Mouse (Mus musculus): ENCODE data around the gene 1700123O20Rik. TPM values are rescaled to one million over a fixed set of nuclear protein-coding genes. Genes with fewer than 3 reads are reported as not detected.

The 1700123O20Rik gene
- total RNA-seq, 1 experiment = 26.7 TPM

GRCm38 (mm10) chr14:54712861-54713260 is 26.8 kb downstream of the 1700123O20Rik start:
- no peak overlapping the region for H3K27ac ChIP-seq (ENCODE audit: insufficient read depth, low read depth, low read length, poor library complexity, severe bottlenecking)
- H3K4me3 ChIP-seq (ENCODE audit: insufficient read depth in 1 of 2, low read depth in 1 of 2, low read length in 2 of 2, poor library complexity in 1 of 2, severe bottlenecking in 1 of 2) = no peak overlapping the region
- peaks cover 0 to 7% of the 10 kb centered on the region in 2 experiments; a peak in 1 of 4 replicates for H3K4me1 ChIP-seq (ENCODE audit: control insufficient read depth in 2 of 2, insufficient read depth in 2 of 2, low read length in 2 of 2, poor library complexity in 1 of 2)
- in situ Hi-C loops (cut with MboI; ENCODE audit: low sequenced_read_pairs in 2 of 2, unreplicated experiment in 2 of 2) = loop anchor here in 1 of 2 experiments (10.0 kb wide), 1 partner anchor 72 kb away; the partner anchor contains the start of gene Slc7a8
- no peak for TF ChIP-seq HCFC1 (IDR thresholded peaks at IDR 0.05; ENCODE audit: borderline replicate concordance, insufficient read depth, low read length)
- no peak for TF ChIP-seq ZC3H11A (IDR thresholded peaks at IDR 0.05; ENCODE audit: borderline replicate concordance, low read depth, low read length)
- TF ChIP-seq ZNF384 (IDR thresholded peaks at IDR 0.05; ENCODE audit: low read depth, low read length) = no peak
- no peak for TF ChIP-seq CHD2 (IDR thresholded peaks at IDR 0.05; ENCODE audit: low read depth, low read length)
- no peak for TF ChIP-seq MAFK (IDR thresholded peaks at IDR 0.05; ENCODE audit: insufficient read depth, low read depth, low read length)
- no peaks in the 10 kb centered on the region for H3K9me3 ChIP-seq (ENCODE audit: control insufficient read depth, insufficient read depth, low read depth, low read length)
- no peak for DNase-seq (ENCODE audit: low read depth, low spot score)
- no peaks in the 10 kb centered on the region for H3K36me3 ChIP-seq (ENCODE audit: control insufficient read depth, insufficient read depth, low read length, poor library complexity, severe bottlenecking)
- no peak overlapping the region for H3K9ac ChIP-seq (ENCODE audit: insufficient read depth, low read depth, low read length, poor library complexity, severe bottlenecking)

GRCm38 (mm10) chr14:54714121-54714520 is 28.1 kb downstream of the 1700123O20Rik start:
- Histone ChIP-seq H3K4me1 (ENCODE audit: control insufficient read depth in 2 of 2, insufficient read depth in 2 of 2, low read length in 2 of 2, poor library complexity in 1 of 2) (peaks cover 0 to 7% of the 10 kb centered on the region in 2 experiments; a peak in 1 of 4 replicates), H3K27ac (ENCODE audit: insufficient read depth, low read depth, low read length, poor library complexity, severe bottlenecking) (no peak overlapping the region), H3K9ac (ENCODE audit: insufficient read depth, low read depth, low read length, poor library complexity, severe bottlenecking) (no peak overlapping the region), H3K36me3 (ENCODE audit: control insufficient read depth, insufficient read depth, low read length, poor library complexity, severe bottlenecking) (no peaks in the 10 kb centered on the region), H3K4me3 (ENCODE audit: insufficient read depth in 1 of 2, low read depth in 1 of 2, low read length in 2 of 2, poor library complexity in 1 of 2, severe bottlenecking in 1 of 2) (peak overlapping the region; percentile 23 to 41; a peak in 3 of 4 replicates), H3K9me3 (ENCODE audit: control insufficient read depth, insufficient read depth, low read depth, low read length) (no peaks in the 10 kb centered on the region)
- in situ Hi-C loops (cut with MboI; ENCODE audit: low sequenced_read_pairs in 2 of 2, unreplicated experiment in 2 of 2) = loop anchor here in 1 of 2 experiments (10.0 kb wide), 1 partner anchor 71 kb away; the partner anchor contains the start of gene Slc7a8
- TF ChIP-seq HCFC1 (IDR thresholded peaks at IDR 0.05; ENCODE audit: borderline replicate concordance, insufficient read depth, low read length) = no peak; the same call in 1 of the 2 replicates
- no peak for TF ChIP-seq ZNF384 (IDR thresholded peaks at IDR 0.05; ENCODE audit: low read depth, low read length)
- TF ChIP-seq ZC3H11A (IDR thresholded peaks at IDR 0.05; ENCODE audit: borderline replicate concordance, low read depth, low read length) = peak; percentile 86
- no peak for TF ChIP-seq CHD2 (IDR thresholded peaks at IDR 0.05; ENCODE audit: low read depth, low read length)
- TF ChIP-seq MAFK (IDR thresholded peaks at IDR 0.05; ENCODE audit: insufficient read depth, low read depth, low read length) = 0 out of 2 replicates have a peak, but pooled peaks have one; percentile 2
- DNase-seq (ENCODE audit: low read depth, low spot score) = peak; percentile 91

- DNase-seq (ENCODE audit: low read depth, low spot score) = peak; percentile 42
These were observed 28.6 kb downstream of the 1700123O20Rik start for GRCm38 (mm10) chr14:54714617-54715081.

GRCm38 (mm10) chr14:54715402-54715801 is 29.4 kb downstream of the 1700123O20Rik start:
- Histone ChIP-seq H3K4me1 (ENCODE audit: control insufficient read depth in 2 of 2, insufficient read depth in 2 of 2, low read length in 2 of 2, poor library complexity in 1 of 2) (peaks cover 0 to 7% of the 10 kb centered on the region in 2 experiments; a peak in 1 of 4 replicates), H3K36me3 (ENCODE audit: control insufficient read depth, insufficient read depth, low read length, poor library complexity, severe bottlenecking) (no peaks in the 10 kb centered on the region), H3K9ac (ENCODE audit: insufficient read depth, low read depth, low read length, poor library complexity, severe bottlenecking) (no peak overlapping the region), H3K4me3 (ENCODE audit: insufficient read depth in 1 of 2, low read depth in 1 of 2, low read length in 2 of 2, poor library complexity in 1 of 2, severe bottlenecking in 1 of 2) (no peak overlapping the region), H3K9me3 (ENCODE audit: control insufficient read depth, insufficient read depth, low read depth, low read length) (no peaks in the 10 kb centered on the region), H3K27ac (ENCODE audit: insufficient read depth, low read depth, low read length, poor library complexity, severe bottlenecking) (no peak overlapping the region)
- TF ChIP-seq ZC3H11A (IDR thresholded peaks at IDR 0.05; ENCODE audit: borderline replicate concordance, low read depth, low read length) = no peak
- TF ChIP-seq HCFC1 (IDR thresholded peaks at IDR 0.05; ENCODE audit: borderline replicate concordance, insufficient read depth, low read length) = no peak
- no peak for TF ChIP-seq MAFK (IDR thresholded peaks at IDR 0.05; ENCODE audit: insufficient read depth, low read depth, low read length)
- no peak for TF ChIP-seq ZNF384 (IDR thresholded peaks at IDR 0.05; ENCODE audit: low read depth, low read length)
- TF ChIP-seq CHD2 (IDR thresholded peaks at IDR 0.05; ENCODE audit: low read depth, low read length) = no peak
- in situ Hi-C loops (cut with MboI; ENCODE audit: low sequenced_read_pairs in 2 of 2, unreplicated experiment in 2 of 2) = loop anchor here (5.0 to 10.0 kb wide), 2 partner anchors 67 to 69 kb away; partner anchors contain the start of gene Slc7a8 (in 2 of the 2)
- DNase-seq (ENCODE audit: low read depth, low spot score) = no peak

More at GRCm38 (mm10) chr14:54714617-54715081, 28.6 kb downstream of the 1700123O20Rik start:
- no peaks in the 10 kb centered on the region for H3K36me3 ChIP-seq (ENCODE audit: control insufficient read depth, insufficient read depth, low read length, poor library complexity, severe bottlenecking)
- in situ Hi-C loops (cut with MboI; ENCODE audit: low sequenced_read_pairs in 2 of 2, unreplicated experiment in 2 of 2) = loop anchor here (5.0 to 10.0 kb wide), 2 partner anchors 68 to 70 kb away; partner anchors contain the start of gene Slc7a8 (in 2 of the 2)
- H3K9me3 ChIP-seq (ENCODE audit: control insufficient read depth, insufficient read depth, low read depth, low read length) = no peaks in the 10 kb centered on the region
- H3K4me3 ChIP-seq (ENCODE audit: insufficient read depth in 1 of 2, low read depth in 1 of 2, low read length in 2 of 2, poor library complexity in 1 of 2, severe bottlenecking in 1 of 2) = peak overlapping the region; percentile 23 to 41; a peak in 3 of 4 replicates
- H3K9ac ChIP-seq (ENCODE audit: insufficient read depth, low read depth, low read length, poor library complexity, severe bottlenecking) = 0 out of 2 replicates have a peak overlapping the region, but pooled peaks have one; percentile 27
- H3K4me1 ChIP-seq (ENCODE audit: control insufficient read depth in 2 of 2, insufficient read depth in 2 of 2, low read length in 2 of 2, poor library complexity in 1 of 2) = peaks cover 0 to 7% of the 10 kb centered on the region in 2 experiments; a peak in 1 of 4 replicates
- TF ChIP-seq ZNF384 (IDR thresholded peaks at IDR 0.05; ENCODE audit: low read depth, low read length) (no peak), MAFK (IDR thresholded peaks at IDR 0.05; ENCODE audit: insufficient read depth, low read depth, low read length) (no peak), CHD2 (IDR thresholded peaks at IDR 0.05; ENCODE audit: low read depth, low read length) (no peak), HCFC1 (IDR thresholded peaks at IDR 0.05; ENCODE audit: borderline replicate concordance, insufficient read depth, low read length) (no peak), ZC3H11A (IDR thresholded peaks at IDR 0.05; ENCODE audit: borderline replicate concordance, low read depth, low read length) (no peak)
- no peak overlapping the region for H3K27ac ChIP-seq (ENCODE audit: insufficient read depth, low read depth, low read length, poor library complexity, severe bottlenecking)
